Mouse (Mus musculus) CH12.LX (cell line): ENCODE measurements around the gene Cbx6.

ENCODE experiments used
- CTCF ChIP-seq, 2 experiments: IDR thresholded peaks in 1 of 2; conservative IDR thresholded peaks in 1 of 2; 2 replicates each; pipeline ENCODE4 v1.5.1; 2011 to 2012; ENCODE audit warnings: low read depth in 2 of 2, low read length in 2 of 2, improper control_type of control experiment in 1 of 2, inconsistent platforms in 1 of 2, mild to moderate bottlenecking in 1 of 2, moderate library complexity in 1 of 2
- E2F4 ChIP-seq: IDR thresholded peaks from 2 replicates; pipeline ENCODE4 v1.6.1; 2011; ENCODE audit warnings: low read depth, low read length, improper control_type of control experiment; ENCODE audit not compliant: insufficient replicate concordance
- EP300 ChIP-seq: IDR thresholded peaks from 2 replicates; pipeline ENCODE4 v1.6.1; 2011; ENCODE audit warnings: low read length, improper control_type of control experiment
- ETS1 ChIP-seq: conservative IDR thresholded peaks from 2 replicates; pipeline ENCODE4 v1.6.1; 2012; ENCODE audit warnings: low read depth, mild to moderate bottlenecking, inconsistent platforms, low read length, improper control_type of control experiment, moderate library complexity
- IRF4 ChIP-seq: IDR thresholded peaks from 2 replicates; pipeline ENCODE4 v1.6.1; 2014; ENCODE audit warnings: low read depth, mild to moderate bottlenecking, inconsistent platforms, low read length, improper control_type of control experiment
- MAFK ChIP-seq: IDR thresholded peaks from 2 replicates; pipeline ENCODE4 v1.6.1; 2011; ENCODE audit warnings: low read length, improper control_type of control experiment; ENCODE audit not compliant: insufficient replicate concordance
- MAX ChIP-seq: IDR thresholded peaks from 2 replicates; pipeline ENCODE4 v1.6.1; 2011; ENCODE audit warnings: low read length, improper control_type of control experiment
- MXI1 ChIP-seq: IDR thresholded peaks from 2 replicates; pipeline ENCODE4 v1.6.1; 2011; ENCODE audit warnings: mild to moderate bottlenecking, low read depth, low read length, improper control_type of control experiment
- POLR2A ChIP-seq: IDR thresholded peaks from 2 replicates; pipeline ENCODE4 v1.6.1; 2011; ENCODE audit warnings: low read depth, mild to moderate bottlenecking, improper control_type of control experiment, low read length
- POLR2AphosphoS2 ChIP-seq: IDR thresholded peaks from 2 replicates; pipeline ENCODE4 v1.6.1; 2011; ENCODE audit warnings: low read depth, low read length, improper control_type of control experiment
- USF1 ChIP-seq: IDR thresholded peaks from 2 replicates; pipeline ENCODE4 v1.6.1; 2014; ENCODE audit warnings: low read depth, mild to moderate bottlenecking, inconsistent platforms, low read length, improper control_type of control experiment

- TF ChIP-seq CTCF (conservative IDR thresholded peaks at IDR 0.05 in 1 of 2, IDR thresholded peaks at IDR 0.05 in 1 of 2; ENCODE audit: low read depth in 2 of 2, low read length in 2 of 2): no peak
- no peak for TF ChIP-seq USF1
- no peak for TF ChIP-seq POLR2A
- no peak for TF ChIP-seq IRF4
- TF ChIP-seq MXI1: no peak
- no peak for TF ChIP-seq E2F4
- no peak for TF ChIP-seq MAX
- TF ChIP-seq POLR2AphosphoS2: no peak
- TF ChIP-seq MAFK: no peak
- no peak for TF ChIP-seq EP300
- TF ChIP-seq ETS1: no peak
Measured at GRCm38 (mm10) chr15:79879319-79879718, 44.8 kb upstream of the Cbx6 start.
